Mouse (Mus musculus): ENCODE results near the gene Mlip.

The Mlip gene

DNA sequence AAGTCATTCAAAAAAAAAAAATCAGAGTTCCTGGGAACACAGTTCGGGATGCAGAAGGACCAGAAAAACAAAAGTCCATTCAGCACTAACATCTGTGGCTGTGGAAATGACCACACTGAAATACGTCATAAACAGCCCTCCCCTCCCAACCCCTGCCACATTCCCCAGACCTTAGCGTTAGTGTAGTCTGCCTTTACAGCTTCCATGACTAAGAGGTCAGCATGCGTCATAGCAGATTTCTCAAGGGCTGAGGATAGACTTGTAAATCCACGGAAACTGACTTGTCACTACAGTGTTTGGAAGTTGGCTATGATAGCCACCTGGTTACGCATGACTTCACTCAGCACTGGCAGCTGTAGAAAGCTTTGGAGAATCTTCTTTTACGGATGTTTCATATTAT, 8.5 kb downstream of the Mlip start:
- DNase-seq, result no peak

DNA sequence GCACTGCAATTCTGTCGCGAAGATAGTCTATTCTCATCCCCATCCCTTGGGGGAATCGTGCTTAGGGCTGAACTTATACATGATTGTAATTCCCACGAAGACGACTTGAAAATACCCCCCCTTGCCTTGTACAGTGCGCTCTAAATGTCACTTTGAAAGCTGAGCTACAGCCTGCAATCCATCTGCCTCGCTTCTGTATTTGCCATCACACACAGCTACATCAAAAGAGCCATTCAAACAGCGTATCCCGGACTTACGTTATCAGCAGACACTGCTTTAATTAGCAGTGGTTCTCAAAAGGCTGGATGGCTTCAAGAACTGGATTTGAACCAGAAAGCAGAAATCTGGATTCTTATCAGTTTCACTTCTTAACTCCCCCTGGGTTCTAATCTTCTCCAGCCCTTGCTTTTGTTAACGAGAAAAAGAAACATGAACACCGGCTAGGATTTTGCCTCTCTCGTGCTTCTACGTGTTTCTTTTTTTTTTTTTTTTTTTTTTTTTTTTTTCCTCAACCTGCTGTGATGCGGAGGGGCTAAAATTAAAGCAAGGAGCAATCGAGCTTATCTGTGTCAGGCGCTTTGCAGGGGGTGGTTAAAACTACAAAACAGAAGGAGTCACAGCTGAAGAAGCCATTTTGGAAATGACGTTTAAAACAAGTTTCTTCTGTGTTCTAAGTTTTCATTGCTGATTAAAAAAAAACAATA, 12.5 kb downstream of the Mlip start:
- no peak for DNase-seq

DNA sequence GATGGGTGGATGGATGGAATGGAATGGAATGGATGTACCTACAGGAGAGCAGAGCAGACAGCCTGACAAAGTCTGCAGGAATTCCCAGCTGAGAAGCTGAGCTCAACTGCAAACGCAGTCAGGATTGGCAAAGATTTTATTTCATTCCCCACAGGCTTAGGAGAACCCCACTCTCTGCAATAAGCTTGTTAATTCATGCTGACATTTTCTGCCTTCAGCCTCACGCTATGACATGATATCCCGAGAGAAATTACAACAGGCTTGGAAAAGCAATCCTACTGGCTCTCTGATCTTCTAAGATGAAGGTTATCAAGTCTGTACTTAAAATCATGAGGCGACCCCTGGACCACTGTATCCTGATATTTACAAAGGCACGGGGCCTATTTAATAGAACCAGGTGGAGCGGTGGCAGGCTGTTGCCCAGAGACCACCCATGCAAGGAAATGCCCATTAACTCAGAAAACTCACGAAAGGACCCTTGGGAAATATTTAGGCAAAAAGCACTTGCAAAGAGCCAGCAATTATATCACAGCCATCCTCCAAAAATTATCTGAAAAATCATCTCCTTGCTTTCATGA, 13.1 kb downstream of the Mlip start:
- no peak for DNase-seq

DNA sequence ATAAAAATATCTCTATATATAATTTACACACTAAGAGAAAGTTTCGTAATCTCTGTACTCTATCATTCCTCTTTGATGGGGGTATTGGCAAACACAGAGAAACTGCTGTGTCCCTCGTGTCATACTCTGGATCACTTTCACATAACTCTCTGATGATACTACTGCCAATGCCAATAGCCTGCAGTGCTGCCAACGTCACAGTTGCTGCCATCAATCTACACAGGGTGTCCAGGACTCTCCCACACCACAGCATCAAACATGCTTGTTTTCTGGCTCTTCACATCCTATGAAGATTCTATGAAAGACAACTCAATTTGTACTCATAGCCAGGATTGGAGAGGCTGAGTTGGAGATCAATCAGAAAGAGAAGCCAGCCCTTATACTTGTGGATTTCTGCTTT, 17.4 kb downstream of the Mlip start:
- DNase-seq, result no peak

GRCm38 (mm10) chr9:77318346-77318745, 34.4 kb downstream of the Mlip start:
- DNase-seq, result no peak

- no peak for DNase-seq
Measured at GRCm38 (mm10) chr9:77310548-77310947, 42.2 kb downstream of the Mlip start.

DNA sequence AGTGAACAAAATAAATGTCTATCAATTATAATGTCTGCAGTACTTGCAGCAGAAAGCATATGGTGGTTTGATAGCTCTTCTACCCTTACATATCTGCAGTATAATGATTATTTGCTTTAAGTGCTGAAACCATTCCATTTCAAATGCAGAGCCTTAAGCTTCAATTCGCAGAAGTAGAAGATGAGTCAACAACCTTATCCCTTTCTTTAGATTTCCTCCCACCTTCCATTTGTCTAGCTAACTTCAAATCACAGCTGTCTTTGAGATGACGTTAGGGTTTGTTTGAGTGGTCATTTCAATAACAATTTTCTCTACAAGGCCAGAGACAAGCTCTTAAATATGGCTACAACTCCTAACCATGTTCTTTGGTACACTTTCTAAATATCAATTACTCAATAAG, 47.4 kb downstream of the Mlip start:
- DNase-seq, result no peak

DNA sequence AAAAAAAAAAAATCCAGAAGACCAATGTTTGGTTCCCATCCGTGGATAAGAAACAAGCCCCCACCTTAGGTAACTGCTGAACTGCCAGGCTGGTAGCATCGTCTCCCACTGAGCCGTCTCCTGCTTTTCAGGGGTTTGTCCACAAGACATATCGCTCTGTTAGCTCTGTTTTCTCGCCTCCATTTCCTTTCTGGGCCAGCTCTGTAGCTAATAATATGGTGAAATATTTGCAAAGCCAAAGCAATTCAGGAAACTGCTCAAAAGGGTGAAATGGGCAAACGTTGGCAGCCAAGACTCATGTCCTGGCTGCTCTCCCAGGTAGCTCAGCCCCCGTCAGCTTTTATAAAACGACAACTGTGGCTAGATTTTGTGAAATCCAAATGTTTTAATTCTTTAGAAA, 50.4 kb downstream of the Mlip start:
- DNase-seq, result no peak

DNA sequence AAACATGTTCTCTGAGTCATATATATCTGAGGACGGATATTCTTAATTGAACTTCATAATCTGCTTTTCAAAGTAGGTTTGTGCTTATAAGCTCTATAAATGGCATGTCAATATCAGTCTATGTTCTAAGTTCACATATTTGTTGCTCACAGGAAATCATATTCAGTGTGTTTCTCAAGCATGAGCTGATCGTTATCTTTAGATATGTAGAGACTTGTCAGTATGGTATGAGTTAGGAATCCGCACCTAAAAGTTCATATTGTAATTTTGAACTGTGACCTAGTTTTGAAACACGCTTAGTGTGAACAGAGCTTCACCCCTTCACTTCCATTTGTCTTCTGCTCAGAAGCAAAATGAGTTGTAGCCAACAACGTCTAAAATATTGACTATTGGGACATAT, 64.8 kb downstream of the Mlip start:
- DNase-seq, result no peak

- DNase-seq, result no peak
Measured at GRCm38 (mm10) chr9:77279371-77279770, 73.4 kb downstream of the Mlip start.

- DNase-seq, result no peak
Measured at GRCm38 (mm10) chr9:77278055-77278454, 74.7 kb downstream of the Mlip start.

DNA sequence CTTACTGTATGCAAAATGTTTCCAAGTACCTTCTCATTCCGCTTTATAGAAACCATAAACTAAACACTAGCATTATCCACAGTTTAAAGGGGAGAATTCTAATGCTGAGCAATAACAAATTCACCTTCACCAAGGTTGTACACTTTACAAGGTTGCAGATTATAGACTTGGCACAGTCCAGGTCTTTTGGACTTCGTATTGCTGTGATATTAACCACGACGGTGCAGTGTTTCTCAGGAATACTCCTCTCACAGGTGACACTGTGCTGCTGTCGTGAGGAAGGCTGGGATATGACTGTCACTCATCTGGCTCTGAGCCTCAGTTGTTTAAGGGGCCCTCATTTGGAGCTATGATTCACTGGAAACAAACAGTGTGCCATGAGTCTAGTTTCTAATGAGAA, 75.5 kb downstream of the Mlip start:
- no peak for DNase-seq

DNA sequence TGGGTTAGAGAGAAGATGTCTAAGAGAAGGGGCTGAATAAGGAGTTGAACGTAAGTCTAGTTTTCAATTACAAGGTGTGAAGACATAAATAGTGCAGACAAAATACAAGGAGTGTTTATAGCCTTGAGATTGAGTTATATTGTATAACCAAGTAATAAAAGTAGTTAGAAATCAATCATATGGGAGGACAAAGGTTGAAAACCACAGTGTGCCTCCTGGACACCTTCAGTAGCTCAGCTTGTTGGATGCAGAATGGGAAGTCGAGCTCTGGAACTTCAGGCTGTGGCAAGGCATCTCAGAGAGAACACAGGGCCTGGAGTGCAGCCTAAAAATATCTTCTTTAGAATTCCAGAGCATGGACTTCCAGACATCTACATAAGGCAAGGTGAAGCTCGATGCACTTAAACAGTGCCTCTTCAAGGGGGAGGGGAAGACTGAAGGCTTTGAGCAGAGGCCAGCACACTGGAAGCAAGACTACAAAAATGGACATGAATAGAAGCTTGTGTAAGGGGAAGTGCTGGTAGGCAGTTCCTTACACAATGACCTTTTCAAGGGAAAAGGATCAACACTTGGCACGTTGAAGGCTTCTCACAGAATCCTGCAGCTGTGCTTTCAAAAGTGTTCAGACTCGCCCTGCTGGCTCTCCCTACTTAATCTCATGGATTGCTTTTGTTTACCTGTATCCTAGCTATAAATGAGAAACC, 76.2 kb downstream of the Mlip start:
- no peak for DNase-seq

- DNase-seq, result no peak
Measured at GRCm38 (mm10) chr9:77272727-77273126, 80.0 kb downstream of the Mlip start.

DNA sequence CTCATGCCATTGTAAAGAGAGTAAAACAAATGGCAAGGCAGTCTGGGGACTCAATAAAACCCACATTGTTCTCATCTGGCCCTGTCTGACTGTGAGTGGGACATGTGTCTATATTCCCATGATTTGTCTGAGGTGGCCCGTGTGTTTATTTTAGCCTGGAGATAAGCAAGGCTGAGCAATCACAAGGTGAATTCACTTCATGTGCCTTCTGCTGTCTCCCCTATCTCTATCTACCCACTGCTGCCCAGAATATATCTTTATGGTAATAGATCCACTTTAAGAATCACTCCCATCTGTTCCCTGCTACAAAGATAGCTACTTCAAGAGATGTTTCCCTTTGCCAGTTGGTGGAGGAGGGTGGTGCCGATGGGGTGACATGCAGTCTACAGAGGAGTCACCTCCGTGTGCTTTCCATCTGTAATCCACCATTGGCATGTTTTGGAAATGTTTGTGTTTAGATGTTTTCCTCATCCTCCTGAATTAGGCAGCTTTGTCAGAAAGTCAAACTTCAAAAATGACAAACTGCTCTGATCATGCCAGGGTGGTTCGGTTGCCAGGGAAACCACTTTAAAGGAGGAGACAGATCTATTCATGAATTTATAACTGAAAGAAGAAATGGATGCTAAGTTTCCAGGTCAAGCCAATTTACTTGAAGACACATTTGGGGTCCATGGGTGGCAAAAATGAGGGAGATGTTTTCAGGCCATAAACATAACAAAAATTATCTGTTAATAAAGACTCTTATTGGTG, 87.3 kb downstream of the Mlip start:
- no peak for DNase-seq

GRCm38 (mm10) chr9:77259052-77259451, 93.7 kb downstream of the Mlip start:
- no peak for DNase-seq

GRCm38 (mm10) chr9:77258265-77258664, 94.5 kb downstream of the Mlip start:
- no peak for DNase-seq

- DNase-seq, result no peak
Measured at GRCm38 (mm10) chr9:77254514-77254913, 98.3 kb downstream of the Mlip start.

- no peak for DNase-seq
Measured at GRCm38 (mm10) chr9:77252761-77253160, 100.0 kb downstream of the Mlip start.

DNA sequence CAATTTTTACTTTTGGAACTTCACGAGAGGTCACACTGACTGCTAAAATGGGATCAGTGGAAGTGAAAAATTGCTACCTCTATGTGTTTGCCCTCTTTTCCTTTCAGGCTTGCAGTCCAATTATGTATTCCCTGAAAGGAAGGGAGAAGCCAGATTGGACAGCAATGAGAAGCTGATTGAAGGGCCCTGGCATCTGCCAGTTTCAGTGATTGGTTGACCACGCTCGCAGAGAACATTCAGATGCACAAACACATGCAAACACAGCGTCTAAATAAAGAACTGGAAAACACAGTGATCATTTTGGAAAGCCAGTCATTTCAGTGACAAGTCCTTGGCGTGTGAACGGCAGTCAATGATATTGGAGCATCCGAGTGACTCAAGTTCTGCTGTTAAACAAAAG, 100.6 kb downstream of the Mlip start:
- no peak for DNase-seq

DNA sequence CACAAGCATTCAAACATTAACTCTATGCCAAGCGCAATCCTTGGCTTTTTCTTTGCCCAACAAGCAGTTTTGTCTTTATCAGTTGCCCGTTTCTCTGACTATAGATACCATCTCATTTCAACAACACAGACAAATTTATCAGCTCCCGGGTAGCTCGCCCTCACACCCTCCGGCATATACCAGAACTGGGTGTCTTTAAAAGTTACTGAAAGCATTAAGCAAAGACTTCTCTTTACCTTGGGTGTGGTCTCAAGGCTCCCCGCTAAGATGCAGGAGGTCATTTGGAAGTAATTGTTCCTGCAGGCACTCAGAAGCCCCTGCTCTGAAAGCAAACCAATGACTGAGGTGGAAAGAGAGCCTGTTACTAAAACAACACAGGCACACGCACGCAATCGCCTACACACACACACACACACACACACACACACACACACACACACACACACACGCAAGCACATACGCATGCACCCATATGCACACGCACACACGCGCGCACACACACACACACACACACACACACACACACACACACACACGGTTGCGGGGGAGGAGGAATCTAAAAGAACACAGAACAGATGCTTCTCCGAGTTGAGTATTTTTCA, 101.2 kb downstream of the Mlip start:
- no peak for DNase-seq

DNA sequence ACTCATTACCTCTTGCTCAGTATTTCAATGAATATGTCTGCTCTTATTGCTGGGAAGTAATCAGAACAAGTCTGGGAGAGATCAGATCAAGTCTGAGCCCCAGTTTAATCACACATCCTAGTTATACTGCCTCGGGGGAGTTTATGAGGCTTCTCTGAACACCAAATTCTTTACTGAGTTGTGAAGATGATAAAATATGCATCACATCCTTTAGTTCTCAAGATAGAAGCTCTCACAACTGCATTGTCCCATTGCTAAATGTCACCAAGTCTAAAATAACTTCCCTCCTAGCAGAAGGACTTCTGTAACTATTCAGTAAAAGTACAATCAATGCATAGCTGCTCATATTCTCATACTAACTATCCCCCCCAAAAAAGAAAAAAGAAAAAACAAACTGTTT, 154.5 kb downstream of the Mlip start:
- DNase-seq, result no peak

- no peak for DNase-seq
Measured at GRCm38 (mm10) chr9:77179486-77179885, 173.3 kb downstream of the Mlip start.

All from spleen, adult 18-20 months (tissue).